Mouse (Mus musculus): ENCODE measurements around the gene Eno1.
A peak's percentile ranks its signal among the peaks of the same experiment; 100 is the strongest.

The Eno1 gene

GRCm38 (mm10) chr4:150236521-150237481 lies at the start of gene Eno1:
TSS of gene Eno1 (plus strand) at chr4:150236721.
- DNase-seq (ENCODE audit: low spot score) = peak; percentile 97

- DNase-seq (ENCODE audit: low spot score) = no peak
Measured at GRCm38 (mm10) chr4:150188236-150188635, 48.3 kb upstream of the Eno1 start.

GRCm38 (mm10) chr4:150192199-150192598 lies 44.3 kb upstream of the Eno1 start:
- no peak for DNase-seq (ENCODE audit: low spot score)

DNA sequence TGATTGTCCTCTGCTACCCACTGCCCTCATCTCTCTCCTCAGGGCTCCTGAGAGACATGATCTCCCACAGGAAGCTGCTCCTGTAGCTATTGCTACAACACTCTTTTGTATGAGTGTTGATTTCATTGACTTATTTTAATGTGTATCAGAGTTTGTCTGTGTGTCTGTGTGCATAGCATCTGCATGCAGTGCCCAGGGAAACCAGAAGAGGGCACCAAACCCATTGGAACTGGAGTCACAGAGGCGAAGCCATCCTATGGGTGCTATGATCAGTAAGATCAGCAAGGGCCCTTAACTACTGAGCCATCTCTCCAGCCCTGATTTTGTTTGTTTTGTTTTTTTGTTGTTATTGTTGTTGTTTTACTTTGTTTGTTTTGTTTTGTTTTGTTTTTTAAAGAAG lies 42.6 kb upstream of the Eno1 start:
- DNase-seq (ENCODE audit: low spot score) = no peak

GRCm38 (mm10) chr4:150198268-150198667 lies 38.3 kb upstream of the Eno1 start:
- DNase-seq (ENCODE audit: low spot score) = no peak

DNA sequence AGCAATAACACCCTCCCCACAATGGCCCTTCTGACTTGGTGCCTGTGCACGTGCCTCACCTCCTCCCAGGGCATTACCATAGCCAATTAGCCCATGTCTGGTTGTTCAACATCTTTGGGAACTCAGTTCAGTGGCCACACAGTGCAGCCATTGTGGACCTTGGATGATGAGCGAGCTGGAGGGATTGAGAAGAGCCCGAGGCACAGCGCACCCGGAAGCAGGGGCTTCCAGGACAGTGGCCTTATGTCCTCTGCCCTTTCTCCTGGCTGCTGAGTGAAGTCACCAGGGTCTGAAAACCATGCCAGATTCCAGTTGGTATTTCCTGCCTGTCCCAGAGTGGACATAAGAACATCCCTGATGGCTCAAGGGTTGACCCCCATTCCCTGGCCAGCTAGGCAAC lies 35.3 kb upstream of the Eno1 start, which contains the start of gene Car6:
Gene Car6, minus strand, starts transcription at position 101 of the 400 bp plus-strand sequence.
- no peak for DNase-seq (ENCODE audit: low spot score)

DNA sequence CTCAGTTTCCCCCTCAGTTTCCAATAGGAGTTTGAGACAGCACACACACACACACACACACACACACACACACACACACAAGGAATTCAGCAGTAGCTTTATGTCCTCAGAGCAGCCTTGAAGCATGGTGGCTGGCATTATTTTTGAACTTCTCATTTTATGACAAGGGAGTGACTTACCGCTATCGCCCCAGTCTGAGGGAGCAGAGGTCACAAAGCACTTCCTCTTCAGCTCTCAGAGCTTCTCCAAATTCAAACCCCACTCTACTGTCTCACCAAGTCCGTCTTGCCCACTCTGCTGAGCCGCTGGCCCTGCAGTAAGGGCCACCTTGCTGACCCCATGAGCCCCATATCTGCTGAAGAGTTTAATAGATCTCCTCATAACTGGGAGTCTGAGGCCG lies 33.8 kb upstream of the Eno1 start:
- DNase-seq (ENCODE audit: low spot score) = no peak

- DNase-seq (ENCODE audit: low spot score) = no peak
Measured at GRCm38 (mm10) chr4:150204877-150205276, 31.6 kb upstream of the Eno1 start.

- DNase-seq (ENCODE audit: low spot score) = no peak
Measured at GRCm38 (mm10) chr4:150209751-150210150, 26.8 kb upstream of the Eno1 start.

- DNase-seq (ENCODE audit: low spot score) = no peak
Measured at GRCm38 (mm10) chr4:150210306-150210705, 26.2 kb upstream of the Eno1 start.

GRCm38 (mm10) chr4:150211930-150212552 lies 24.5 kb upstream of the Eno1 start:
- DNase-seq (ENCODE audit: low spot score) = no peak

GRCm38 (mm10) chr4:150212553-150212971 lies 24.0 kb upstream of the Eno1 start:
- DNase-seq (ENCODE audit: low spot score) = peak; percentile 17

- no peak for DNase-seq (ENCODE audit: low spot score)
Measured at GRCm38 (mm10) chr4:150213910-150214309, 22.6 kb upstream of the Eno1 start.

DNA sequence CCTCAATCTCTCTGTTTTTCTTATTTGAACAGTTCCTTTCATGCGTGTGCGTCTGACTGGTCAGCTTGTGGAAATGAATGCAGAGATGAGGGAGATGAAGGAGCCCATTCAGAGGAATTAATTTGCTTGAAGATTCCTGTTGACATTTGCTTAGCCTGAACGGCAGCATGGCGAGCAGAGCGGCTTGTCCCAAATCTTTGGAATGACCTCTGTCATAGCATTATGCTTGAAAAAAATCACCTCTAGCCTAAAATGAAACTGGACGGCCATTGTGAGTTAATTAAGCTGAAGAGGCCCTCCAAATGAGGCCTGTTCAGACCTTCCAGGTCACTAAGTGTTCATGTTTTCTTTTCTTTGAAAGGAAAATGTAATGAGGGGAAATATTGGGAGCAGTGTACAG lies 20.1 kb upstream of the Eno1 start:
- DNase-seq (ENCODE audit: low spot score) = no peak

DNA sequence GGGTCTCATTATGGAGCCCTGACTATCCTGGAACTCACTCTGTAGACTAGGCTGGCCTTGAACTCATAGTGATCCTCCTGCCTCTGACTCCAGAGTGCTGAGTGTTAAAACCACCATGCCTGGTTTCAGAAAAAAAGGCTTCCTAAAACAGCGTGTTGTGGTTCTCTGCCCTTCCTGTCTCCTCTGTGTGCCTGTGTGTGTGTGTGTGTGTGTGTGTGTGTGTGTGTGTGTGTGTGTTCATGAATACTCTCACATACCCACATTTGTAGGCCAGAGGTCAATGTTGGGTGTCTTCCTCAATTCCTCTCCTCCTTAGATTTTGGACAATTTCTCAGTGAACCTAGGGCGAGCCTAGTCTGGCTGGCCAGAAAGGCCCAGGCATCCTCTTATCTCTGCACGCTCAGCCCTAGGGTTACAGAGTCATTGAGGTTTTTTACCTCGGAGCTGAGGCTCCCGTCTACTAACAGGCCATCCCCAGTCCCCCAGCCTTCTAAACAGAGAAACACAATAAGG lies 19.4 kb upstream of the Eno1 start:
- no peak for DNase-seq (ENCODE audit: low spot score)

DNA sequence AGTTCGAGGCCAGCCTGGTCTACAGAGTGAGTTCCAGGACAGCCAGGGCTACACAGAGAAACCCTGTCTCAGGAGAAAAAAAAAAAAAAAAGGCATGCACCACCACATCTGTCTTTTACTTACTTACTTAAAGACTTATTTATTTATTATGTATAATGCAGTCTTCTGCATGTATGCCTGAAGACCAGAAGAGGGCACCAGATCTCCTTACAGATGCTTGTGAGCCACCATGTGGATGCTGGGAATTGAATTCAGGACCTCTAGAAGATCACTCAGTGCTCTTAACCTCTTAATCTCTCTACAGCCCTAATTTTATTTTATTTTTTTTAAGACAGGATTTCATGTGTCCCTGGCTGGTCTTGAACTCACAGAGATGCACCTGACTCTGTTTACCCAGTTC lies 18.6 kb upstream of the Eno1 start:
- no peak for DNase-seq (ENCODE audit: low spot score)

- DNase-seq (ENCODE audit: low spot score) = peak; percentile 54
Measured at GRCm38 (mm10) chr4:150219501-150220292, 16.8 kb upstream of the Eno1 start.

DNA sequence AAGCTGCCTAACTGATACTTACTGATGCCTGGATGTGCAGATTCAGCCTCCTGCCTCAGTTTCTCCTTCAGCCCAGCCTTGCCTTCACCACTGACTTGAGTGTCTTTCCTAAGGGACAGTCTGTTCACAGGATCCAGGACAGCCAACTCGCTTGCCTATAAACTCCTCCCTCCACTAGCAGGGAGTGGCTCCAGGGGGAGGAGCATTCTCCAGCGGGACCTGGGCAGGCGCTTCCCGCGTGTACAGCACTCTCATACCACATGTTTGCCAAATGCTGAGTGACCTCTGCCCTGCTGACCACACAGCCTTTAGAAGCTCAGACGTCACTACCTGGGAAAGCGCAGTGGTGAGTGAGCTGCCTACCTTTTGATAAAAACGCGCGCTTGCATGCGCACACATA lies 15.9 kb upstream of the Eno1 start:
- DNase-seq (ENCODE audit: low spot score) = no peak

DNA sequence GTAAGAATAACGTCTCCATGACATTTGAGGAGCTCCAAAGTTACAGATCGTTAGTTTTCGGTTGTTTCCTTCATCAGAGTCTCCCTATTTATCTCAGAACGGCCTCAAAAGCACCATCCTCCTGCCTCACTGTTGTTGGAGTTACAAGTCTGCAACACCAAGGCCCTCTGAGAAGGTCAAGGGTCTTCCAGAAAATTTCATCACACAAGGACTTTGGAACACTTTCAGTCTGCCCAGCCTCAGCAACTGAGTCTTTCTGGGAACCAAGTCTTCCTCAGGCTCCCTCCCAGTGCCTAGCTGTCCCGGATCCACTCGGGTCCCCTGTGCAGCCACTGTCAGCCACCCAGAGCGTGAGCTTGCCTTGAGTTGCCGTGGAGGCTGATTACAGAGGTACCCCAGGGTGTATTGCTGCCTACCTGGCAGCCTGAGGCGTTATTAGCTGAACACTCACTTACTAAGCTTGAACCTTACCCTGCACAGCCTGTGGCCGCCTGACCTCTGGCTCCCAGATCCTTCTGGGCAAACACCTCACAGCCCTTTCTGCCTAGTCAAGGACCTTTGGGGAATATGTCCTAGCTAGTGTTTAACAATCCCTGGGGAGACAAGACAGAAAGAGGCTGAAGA lies 15.4 kb upstream of the Eno1 start:
- DNase-seq (ENCODE audit: low spot score) = no peak

DNA sequence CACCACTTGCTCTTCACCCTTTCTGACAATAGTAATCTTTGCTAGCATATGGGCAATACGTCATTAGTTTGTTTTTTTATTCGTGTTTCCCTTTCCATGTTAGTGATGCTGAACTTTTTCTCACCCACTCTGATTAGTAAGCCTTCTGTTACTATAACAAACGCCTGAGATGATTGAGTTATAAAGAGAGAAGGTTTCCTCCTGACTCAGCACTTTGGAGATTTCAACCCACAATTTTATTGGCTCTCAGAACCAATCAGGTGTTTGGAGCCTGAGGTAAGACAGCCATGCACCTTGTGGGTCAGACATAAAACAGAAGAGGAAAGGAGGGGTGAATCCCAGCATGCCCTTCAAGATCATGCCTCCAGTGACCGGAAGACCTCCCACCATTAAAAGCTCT lies 12.7 kb upstream of the Eno1 start:
- DNase-seq (ENCODE audit: low spot score) = no peak

DNA sequence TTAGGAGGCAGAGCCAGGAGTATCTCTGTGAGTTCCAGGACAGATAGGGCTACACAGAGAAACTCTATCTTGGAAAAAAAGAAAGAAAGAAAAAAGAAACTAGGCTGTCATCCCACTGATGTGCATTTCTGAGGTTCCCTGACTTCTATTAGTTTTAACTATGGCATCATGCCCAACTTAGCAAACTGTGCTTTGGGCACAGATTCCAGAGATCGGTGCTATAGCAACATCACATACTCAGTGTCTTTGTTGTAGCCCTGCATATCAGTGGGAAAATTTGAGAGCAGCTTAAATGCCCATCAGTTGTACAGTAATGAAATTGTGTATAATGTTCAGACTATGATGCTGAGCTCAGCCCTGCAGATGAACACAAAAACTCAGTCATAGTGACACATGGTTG lies 10.8 kb upstream of the Eno1 start:
- no peak for DNase-seq (ENCODE audit: low spot score)

Measured in urinary bladder, postnatal 25 days (tissue).